Mouse (Mus musculus) left cerebral cortex, postnatal 25 days (tissue): ENCODE measurements at regions not wholly inside any gene's neighbourhood (a gene's known extent, or its start where the extent isn't known, plus 50 kb on each side); places are given as distances from the start of the nearest gene placed in this dataset.
"Not testable (repeated sequence)": the region's sequence is repeated elsewhere in the genome, so short reads cannot be mapped to it uniquely, and the experiment has no call there.

Source experiments
- DNase-seq, 2 experiments: peaks; one replicate each; pipeline ENCODE4 v3.0.0; 2022; ENCODE audit warnings: low spot score in 2 of 2, mixed read lengths in 1 of 2
- intact Hi-C: fragments of 180-260 bp; cut with DNase I; formaldehyde crosslinking; loops from one replicate; pipeline ENCODE4 v1.15.1; 2025

GRCm38 (mm10) chr1:47646681-47647080, 754.0 kb upstream of the Slc39a10 start:
- DNase-seq: no peak
- intact Hi-C loops: no loop called here

- intact Hi-C loops: no loop called here
- no peak for DNase-seq
Observed at GRCm38 (mm10) chr1:47606597-47606996, 713.9 kb upstream of the Slc39a10 start.

- DNase-seq: no peak
- intact Hi-C loops: no loop called here
Observed at GRCm38 (mm10) chr1:47603989-47604360, 711.3 kb upstream of the Slc39a10 start.

- intact Hi-C loops: no loop called here
- no peak for DNase-seq
Observed at GRCm38 (mm10) chr1:47603294-47603988, 710.8 kb upstream of the Slc39a10 start.

- intact Hi-C loops, DNase-seq: not testable (repeated sequence)
Observed at GRCm38 (mm10) chr1:47593641-47594040, 701.0 kb upstream of the Slc39a10 start.

GRCm38 (mm10) chr1:47545606-47546005, 653.0 kb upstream of the Slc39a10 start:
- intact Hi-C loops: no loop called here
- no peak for DNase-seq

- no peak for DNase-seq
- intact Hi-C loops: no loop called here
Observed at GRCm38 (mm10) chr1:47511426-47511825, 618.8 kb upstream of the Slc39a10 start.

- DNase-seq: no peak
- intact Hi-C loops: no loop called here
Observed at GRCm38 (mm10) chr1:47507801-47508200, 615.1 kb upstream of the Slc39a10 start.

- peak in 1 of 2 experiments; percentile 52 for DNase-seq
Observed at GRCm38 (mm10) chr1:47488581-47489204, 596.0 kb upstream of the Slc39a10 start.

GRCm38 (mm10) chr1:47486087-47486486, 593.4 kb upstream of the Slc39a10 start:
- peak; percentile 8 to 59 for DNase-seq
- intact Hi-C loops: loop anchor here (5.0 to 10.0 kb wide), 2 partner anchors 201 to 634 kb away; no protein-coding TSS in a partner anchor

More at GRCm38 (mm10) chr1:47488581-47489204, 596.0 kb upstream of the Slc39a10 start:
- intact Hi-C loops: loop anchor here (5.0 to 10.0 kb wide), 2 partner anchors 204 to 636 kb away; no protein-coding TSS in a partner anchor

- intact Hi-C loops: no loop called here
- no peak for DNase-seq
Observed at GRCm38 (mm10) chr1:47479059-47479458, 586.4 kb upstream of the Slc39a10 start.

- DNase-seq: no peak
- intact Hi-C loops: no loop called here
Observed at GRCm38 (mm10) chr1:47466573-47467253, 574.1 kb upstream of the Slc39a10 start.

GRCm38 (mm10) chr1:47448737-47449489, 556.3 kb upstream of the Slc39a10 start:
- intact Hi-C loops: no loop called here
- no peak for DNase-seq

- DNase-seq: no peak
- intact Hi-C loops: no loop called here
Observed at GRCm38 (mm10) chr1:47448070-47448469, 555.4 kb upstream of the Slc39a10 start.

GRCm38 (mm10) chr1:47446021-47446420, 553.4 kb upstream of the Slc39a10 start:
- intact Hi-C loops: no loop called here
- DNase-seq: no peak

GRCm38 (mm10) chr1:47432829-47433228, 540.2 kb upstream of the Slc39a10 start:
- intact Hi-C loops: no loop called here
- DNase-seq: no peak

GRCm38 (mm10) chr1:47405164-47405563, 512.5 kb upstream of the Slc39a10 start:
- intact Hi-C loops: no loop called here
- no peak for DNase-seq

- DNase-seq: no peak
- intact Hi-C loops: no loop called here
Observed at GRCm38 (mm10) chr1:47386579-47386978, 493.9 kb upstream of the Slc39a10 start.

- DNase-seq: no peak
- intact Hi-C loops: no loop called here
Observed at GRCm38 (mm10) chr1:47378795-47379194, 486.1 kb upstream of the Slc39a10 start.
